Mouse (Mus musculus): ENCODE data around the gene Chd6. TPM values are rescaled to one million over a fixed set of nuclear protein-coding genes. Genes with fewer than 3 reads are reported as not detected.

Chd6 gene
- total RNA-seq, 2 experiments from 2014 or later = 53.4 to 54.2 TPM

DNA sequence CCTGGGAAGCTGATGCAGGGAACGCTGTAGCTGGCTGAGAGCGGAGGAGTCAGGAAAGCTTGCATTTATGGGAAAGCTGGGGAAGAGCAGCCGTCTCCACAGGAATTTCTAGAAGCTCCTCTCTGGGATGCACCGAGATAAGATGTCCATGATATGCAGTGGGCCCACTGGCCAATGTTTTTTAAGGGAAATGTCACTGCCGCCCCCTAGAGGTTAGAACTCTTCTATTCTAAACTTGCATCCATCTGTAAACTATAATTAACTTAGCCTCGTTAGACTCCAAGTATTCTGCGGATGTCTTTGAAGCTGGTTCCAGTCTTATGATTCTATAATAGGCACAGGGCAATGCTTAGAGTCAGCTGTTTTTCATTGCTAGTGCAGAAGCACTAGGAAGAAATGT, 153.5 kb downstream of the Chd6 start:
- DNase-seq (ENCODE audit: extremely low spot score in 1 of 2, low spot score in 2 of 2) = peak; percentile 41 to 70
- intact Hi-C loops (cut with DNase I) = no loop called here

DNA sequence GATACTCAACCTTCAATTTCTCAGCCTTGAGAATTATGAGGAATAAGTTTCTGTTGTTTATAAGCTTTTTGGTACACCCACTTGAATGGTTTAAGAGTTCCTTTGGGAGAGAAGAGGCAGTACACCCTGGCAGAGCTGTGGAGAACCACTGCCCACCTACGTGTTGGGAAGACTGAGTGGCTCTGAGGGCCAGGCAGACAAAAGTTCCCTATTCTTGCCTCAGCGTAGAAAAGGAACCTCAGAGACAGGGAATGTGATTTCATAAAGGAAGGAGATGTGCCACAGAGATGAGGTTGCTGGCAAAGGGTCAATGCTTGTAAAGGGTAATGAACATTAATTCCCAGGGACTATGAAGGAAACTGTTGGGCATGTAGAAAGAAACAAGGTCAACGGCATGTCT, 154.3 kb downstream of the Chd6 start:
- intact Hi-C loops (cut with DNase I) = no loop called here
- no peak for DNase-seq (ENCODE audit: extremely low spot score in 1 of 2, low spot score in 2 of 2)

- intact Hi-C loops (cut with DNase I) = no loop called here
Measured at GRCm38 (mm10) chr2:160953131-160953873, 155.6 kb downstream of the Chd6 start.

DNA sequence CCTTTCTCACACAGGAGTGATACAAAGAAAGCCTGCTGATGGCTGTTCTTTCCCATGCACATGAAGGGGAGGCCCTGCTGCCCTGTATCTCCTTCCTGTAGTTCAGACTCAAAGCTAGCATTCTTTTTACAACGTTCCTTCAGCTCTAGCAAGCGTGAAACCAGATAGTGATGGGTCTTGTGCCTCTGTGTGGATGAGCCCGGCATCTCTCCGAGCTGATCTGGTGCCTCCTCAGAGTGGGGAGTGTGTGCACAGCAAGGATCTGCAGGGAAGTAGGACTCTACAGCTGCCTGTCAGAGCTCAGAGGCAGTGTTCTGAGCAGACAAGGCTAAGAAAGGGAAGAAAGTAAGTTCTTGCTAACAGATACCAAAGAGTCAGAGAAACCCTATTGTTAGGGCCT, 157.3 kb downstream of the Chd6 start:
- DNase-seq (ENCODE audit: extremely low spot score in 1 of 2, low spot score in 2 of 2) = no peak
- intact Hi-C loops (cut with DNase I) = no loop called here

More at GRCm38 (mm10) chr2:160953131-160953873, 155.6 kb downstream of the Chd6 start:
- DNase-seq (ENCODE audit: extremely low spot score in 1 of 2, low spot score in 2 of 2) = peak in 1 of 2 experiments; percentile 44

GRCm38 (mm10) chr2:160942443-160942842, 166.4 kb downstream of the Chd6 start:
- no peak for DNase-seq (ENCODE audit: extremely low spot score in 1 of 2, low spot score in 2 of 2)
- intact Hi-C loops (cut with DNase I) = no loop called here

DNA sequence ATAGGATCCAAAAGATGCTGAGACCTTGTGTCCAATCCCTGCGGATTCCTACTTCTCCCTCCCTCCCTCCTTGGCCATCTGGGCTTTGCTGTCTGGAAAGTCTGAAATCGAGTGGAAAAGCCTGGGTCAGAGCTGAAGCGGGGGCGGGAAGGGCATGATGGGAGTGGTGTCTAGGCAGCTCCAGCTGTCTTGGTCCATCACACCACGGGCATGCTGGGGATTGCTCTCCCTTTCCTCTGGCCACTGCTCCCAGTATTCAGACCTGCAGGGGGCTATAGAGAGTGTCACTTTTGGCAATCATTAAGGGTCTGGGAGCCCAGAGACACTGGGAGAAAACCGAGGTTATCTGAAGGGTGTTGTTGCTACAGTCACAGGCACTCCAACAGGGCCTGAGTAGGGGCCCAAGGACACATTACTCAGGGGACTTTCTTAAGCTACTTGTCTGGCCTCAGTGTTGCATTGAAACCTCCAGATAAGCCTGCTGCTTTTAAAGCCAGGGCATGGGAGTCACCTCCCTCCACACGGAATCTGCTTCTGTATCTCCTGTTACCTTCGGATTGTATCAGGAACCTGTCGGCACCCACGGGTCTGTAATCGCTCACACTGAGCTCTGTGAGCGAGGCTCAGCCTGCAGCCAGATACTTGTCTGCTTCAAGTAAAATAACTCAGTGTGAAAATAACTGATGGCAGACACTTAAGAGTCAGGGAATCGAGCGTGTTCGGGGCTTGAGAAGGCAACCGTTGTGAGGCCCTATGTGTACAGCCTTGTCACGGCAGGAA, 167.8 kb downstream of the Chd6 start:
- peak in 1 of 2 experiments; percentile 39 for DNase-seq (ENCODE audit: extremely low spot score in 1 of 2, low spot score in 2 of 2)
- intact Hi-C loops (cut with DNase I) = no loop called here

GRCm38 (mm10) chr2:160934451-160934850, 174.4 kb downstream of the Chd6 start:
- DNase-seq (ENCODE audit: extremely low spot score in 1 of 2, low spot score in 2 of 2) = no peak
- intact Hi-C loops (cut with DNase I) = no loop called here

DNA sequence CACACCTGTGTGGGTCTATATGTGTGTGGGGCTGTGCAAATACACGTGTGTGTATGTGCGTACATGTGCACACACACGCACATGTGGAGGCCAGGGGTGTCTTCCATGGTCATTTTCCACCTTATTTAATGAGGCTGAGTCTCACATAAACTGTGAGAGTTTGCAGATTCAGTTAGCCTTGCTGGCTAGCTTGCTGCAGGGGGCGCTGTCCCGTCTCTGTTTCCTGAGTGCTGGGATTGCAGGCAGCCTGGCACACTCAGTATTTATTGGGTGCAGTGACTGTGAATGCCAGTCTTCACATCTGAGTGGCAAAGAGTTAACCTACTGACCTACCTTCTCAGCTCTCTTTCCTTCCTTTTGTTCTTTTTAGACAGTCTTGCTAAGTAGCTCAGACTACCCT, 175.0 kb downstream of the Chd6 start:
- DNase-seq (ENCODE audit: extremely low spot score in 1 of 2, low spot score in 2 of 2) = no peak
- intact Hi-C loops (cut with DNase I) = no loop called here

DNA sequence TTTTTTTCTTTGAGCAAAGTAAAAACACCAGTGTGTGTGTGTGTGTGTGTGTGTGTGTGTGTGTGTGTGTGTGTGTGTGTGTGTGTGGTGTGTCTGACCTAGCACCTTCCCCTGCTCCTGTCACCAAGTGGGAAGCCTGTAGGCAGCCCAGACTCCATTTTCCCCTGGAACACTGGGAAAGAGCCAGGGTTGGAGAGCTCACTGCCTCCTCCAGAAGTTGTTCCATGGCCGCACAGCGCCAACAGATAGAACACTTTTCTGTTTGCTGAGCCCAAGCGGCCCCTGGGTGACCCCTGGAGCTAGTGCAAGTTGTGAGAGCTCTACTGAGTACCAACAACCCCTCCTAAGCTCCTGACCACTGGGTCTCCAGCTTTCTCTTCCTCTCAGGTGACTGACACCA, 175.9 kb downstream of the Chd6 start:
- no peak for DNase-seq (ENCODE audit: extremely low spot score in 1 of 2, low spot score in 2 of 2)
- intact Hi-C loops (cut with DNase I) = no loop called here

DNA sequence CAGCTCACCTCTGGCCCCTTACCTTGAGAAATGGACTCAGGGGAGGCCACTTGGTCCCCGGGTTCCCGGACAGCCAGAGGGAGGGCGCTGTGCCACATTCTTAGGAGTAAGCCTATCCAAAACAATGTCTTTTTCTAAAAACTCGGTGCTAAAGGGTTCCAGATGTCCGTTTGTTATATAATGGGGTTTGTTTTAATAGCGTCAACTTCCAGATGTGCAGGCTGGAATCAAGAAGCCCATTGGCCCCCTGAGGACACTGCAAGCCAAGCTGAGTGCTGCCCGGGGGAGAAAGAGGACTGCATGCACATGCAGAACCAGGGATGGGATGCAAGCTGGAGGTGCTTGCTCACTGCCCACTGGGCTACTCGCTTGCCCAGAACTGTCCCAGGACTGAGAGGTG, 176.6 kb downstream of the Chd6 start:
- intact Hi-C loops (cut with DNase I) = no loop called here
- DNase-seq (ENCODE audit: extremely low spot score in 1 of 2, low spot score in 2 of 2) = no peak

GRCm38 (mm10) chr2:160931378-160931777, 177.5 kb downstream of the Chd6 start:
- no peak for DNase-seq (ENCODE audit: extremely low spot score in 1 of 2, low spot score in 2 of 2)
- intact Hi-C loops (cut with DNase I) = no loop called here

DNA sequence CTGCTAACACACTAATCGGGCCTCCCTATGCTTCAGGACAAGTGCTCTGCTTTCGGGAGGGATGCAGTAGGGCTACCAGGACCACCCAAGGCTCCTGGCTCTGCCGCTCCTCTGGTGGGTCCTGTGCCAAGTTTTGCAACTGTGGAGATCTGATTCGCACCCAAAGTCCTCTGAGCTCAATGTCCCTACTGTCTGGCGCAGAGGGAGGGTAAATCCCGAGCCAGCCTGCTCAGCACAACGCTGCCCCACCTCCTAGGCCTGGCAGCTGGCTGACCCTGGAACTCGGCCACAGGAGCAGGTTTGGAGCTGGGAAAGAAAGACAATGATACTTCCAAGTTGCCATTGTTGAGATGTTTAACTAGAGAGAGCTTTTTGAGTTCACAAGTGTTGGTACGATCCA, 183.7 kb downstream of the Chd6 start:
- intact Hi-C loops (cut with DNase I) = no loop called here
- DNase-seq (ENCODE audit: extremely low spot score in 1 of 2, low spot score in 2 of 2) = peak; percentile 38 to 48

GRCm38 (mm10) chr2:160921285-160921684, 187.6 kb downstream of the Chd6 start:
- DNase-seq (ENCODE audit: extremely low spot score in 1 of 2, low spot score in 2 of 2) = no peak
- intact Hi-C loops (cut with DNase I) = no loop called here

DNA sequence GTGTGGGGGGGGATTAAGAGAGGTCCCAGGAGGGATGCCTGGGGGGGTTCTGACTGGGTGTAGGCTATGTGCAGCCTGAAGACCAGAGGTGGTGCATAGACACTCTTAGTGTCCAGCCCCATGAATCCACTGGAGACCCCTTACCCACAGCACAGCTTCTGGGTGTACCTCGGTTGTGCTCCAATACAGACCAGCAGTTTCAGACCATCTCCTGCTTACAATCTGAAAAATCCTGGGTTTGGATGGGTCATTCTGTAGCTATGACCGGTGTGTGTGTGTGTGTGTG, 190.0 kb downstream of the Chd6 start:
- intact Hi-C loops (cut with DNase I) = no loop called here
- no peak for DNase-seq (ENCODE audit: extremely low spot score in 1 of 2, low spot score in 2 of 2)

GRCm38 (mm10) chr2:160918154-160918929, 190.5 kb downstream of the Chd6 start:
- intact Hi-C loops (cut with DNase I) = no loop called here
- DNase-seq (ENCODE audit: extremely low spot score in 1 of 2, low spot score in 2 of 2) = no peak

GRCm38 (mm10) chr2:160917313-160917712, 191.6 kb downstream of the Chd6 start:
- intact Hi-C loops (cut with DNase I) = no loop called here

DNA sequence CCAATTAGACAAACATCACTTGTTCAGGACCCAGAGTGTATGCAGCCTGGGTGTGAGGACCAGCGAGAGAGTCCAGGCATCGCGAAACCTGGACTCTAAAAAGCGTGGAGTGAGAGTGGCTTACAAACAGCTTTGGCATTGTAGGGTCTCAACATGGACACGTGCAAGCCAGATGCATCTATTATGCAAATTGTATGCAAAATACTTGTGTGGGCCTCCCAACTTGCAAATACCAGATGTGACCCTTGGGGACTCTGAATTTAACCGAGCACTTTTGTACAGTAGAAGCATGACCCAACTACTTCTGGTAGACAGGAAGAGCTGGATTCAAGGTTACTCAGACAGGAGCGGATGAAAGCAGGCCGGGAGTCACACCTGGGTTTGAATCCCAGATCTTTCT, 192.2 kb downstream of the Chd6 start:
- DNase-seq (ENCODE audit: extremely low spot score in 1 of 2, low spot score in 2 of 2) = no peak
- intact Hi-C loops (cut with DNase I) = no loop called here

More at GRCm38 (mm10) chr2:160917313-160917712, 191.6 kb downstream of the Chd6 start:
- no peak for DNase-seq (ENCODE audit: extremely low spot score in 1 of 2, low spot score in 2 of 2)

DNA sequence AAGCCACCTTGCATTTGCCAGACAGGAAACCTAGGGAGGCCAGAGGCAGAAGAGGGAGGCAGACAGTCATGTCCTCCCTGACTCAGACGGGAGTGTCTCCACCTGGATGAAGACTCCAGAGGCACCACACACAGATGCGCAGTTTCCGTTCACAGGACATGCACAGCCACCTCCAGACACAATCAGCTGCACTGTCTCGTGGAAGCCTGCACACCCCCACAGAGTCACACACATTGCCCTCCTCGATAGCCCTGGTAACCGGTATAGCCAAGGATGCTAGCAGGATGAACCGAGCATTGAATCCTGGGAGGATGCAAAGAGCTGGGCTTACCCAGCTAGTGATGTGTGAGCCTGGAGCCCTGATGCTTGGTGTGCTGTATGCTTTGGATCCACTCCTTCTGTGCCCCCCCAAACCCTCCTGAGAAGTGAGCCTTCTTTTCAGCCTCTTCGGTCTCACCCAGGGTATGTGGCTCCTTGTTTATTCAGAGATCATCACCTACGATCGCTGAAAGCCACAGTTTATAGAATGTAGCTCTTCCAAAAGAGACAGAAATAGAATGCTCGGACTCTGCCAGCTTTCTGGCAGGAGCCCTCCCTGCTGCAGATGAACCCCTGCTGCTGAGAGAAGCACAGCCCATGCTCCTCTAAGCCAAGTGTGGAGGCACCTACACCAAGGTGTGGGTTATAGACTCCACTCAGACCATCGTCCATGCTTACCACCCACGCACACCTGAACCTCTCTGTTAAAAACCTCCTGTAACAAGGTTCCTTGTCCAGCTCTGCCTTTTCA, 192.9 kb downstream of the Chd6 start:
- intact Hi-C loops (cut with DNase I) = no loop called here
- no peak for DNase-seq (ENCODE audit: extremely low spot score in 1 of 2, low spot score in 2 of 2)

DNA sequence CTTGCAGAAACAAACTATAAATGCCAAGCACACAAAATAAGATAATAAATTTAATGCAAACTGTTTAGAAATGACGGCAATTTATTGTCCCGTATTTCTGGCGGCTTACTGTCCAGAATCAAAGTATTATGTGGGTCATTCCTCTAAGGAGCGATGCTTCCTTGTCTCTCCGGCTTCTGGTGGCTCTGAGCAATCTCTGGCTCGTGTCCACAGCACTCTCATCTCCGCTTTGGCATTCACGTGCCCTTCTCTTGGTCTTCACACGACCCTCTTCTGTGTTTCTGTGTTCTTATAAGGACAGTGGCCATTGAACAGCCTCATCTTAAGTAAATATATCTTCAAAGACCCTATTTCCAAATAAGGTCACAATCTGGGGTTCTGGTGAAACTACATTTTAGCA, 194.2 kb downstream of the Chd6 start:
- intact Hi-C loops (cut with DNase I) = no loop called here

More for the DNA sequence above, 194.2 kb downstream of the Chd6 start:
- no peak for DNase-seq (ENCODE audit: extremely low spot score in 1 of 2, low spot score in 2 of 2)
